Mouse (Mus musculus) embryo, embryonic 11.5 days (tissue): ENCODE results near the gene Trappc12.
"Not testable (repeated sequence)": the region's sequence is repeated elsewhere in the genome, so short reads cannot be mapped to it uniquely, and the experiment has no call there.

Experiments used
- DNase-seq: peaks from one replicate; pipeline ENCODE4 v3.0.0-alpha.2; 2012; ENCODE audit warnings: low read depth, low spot score

Gene Trappc12

DNA sequence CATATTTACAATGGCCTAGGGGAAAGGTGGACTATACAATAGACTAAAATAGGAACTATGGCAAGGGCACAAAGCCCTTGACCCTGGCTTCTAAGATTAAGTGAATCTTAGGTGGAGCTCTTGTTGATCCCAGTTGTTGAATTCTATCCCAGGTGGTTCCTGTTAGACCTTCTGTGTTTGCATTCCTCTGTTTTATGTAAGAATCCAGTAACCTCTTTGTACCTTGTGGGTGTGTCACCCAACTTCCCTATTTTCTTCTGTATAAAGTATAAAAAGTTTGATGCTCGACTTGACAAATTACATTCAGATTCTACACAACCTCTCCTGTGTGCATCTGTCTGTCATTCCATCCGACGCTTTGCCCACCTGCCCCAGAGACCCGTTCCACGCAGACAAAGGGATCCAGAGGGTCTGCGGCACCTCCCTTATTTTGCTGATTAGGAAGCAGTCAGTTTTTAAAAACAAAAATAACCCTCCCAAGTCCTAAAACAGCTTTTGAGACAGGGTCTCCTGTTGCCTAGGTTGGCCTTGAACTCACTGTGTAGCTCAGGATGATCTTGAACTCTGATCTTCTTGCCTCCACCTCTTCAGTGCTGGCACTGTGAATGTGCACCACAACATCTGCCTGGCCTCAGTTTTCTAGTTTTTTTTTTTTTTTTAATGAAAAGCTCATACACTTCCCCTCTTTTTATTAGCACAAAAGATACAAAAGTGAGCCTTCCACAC is 16.6 kb downstream of the Trappc12 start:
- not testable (repeated sequence) for DNase-seq

- DNase-seq = no peak
Observed at GRCm38 (mm10) chr12:28732631-28733030, 17.6 kb downstream of the Trappc12 start.

DNA sequence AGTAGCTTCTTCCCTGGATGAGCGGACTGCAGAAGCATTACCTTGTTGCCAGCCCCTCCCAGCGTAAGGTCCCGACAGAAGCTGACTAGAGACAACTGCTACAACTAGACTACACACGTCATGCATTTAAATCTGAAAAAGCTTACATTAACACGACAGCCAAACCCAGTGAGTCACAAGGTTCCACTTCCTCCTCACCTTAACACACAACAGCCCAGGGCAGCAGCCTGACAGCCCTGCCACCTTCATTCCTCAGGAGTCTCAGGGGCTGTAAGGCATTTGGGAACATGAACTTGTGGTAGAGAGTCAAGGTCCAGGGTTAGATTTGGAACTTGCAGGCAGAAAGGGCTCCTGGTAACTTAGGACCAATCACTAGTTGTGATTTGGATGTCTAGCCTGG is 23.2 kb downstream of the Trappc12 start:
- no peak for DNase-seq

GRCm38 (mm10) chr12:28726204-28726603 is 24.1 kb downstream of the Trappc12 start:
- no peak for DNase-seq

GRCm38 (mm10) chr12:28724366-28724765 is 25.9 kb downstream of the Trappc12 start:
- no peak for DNase-seq

DNA sequence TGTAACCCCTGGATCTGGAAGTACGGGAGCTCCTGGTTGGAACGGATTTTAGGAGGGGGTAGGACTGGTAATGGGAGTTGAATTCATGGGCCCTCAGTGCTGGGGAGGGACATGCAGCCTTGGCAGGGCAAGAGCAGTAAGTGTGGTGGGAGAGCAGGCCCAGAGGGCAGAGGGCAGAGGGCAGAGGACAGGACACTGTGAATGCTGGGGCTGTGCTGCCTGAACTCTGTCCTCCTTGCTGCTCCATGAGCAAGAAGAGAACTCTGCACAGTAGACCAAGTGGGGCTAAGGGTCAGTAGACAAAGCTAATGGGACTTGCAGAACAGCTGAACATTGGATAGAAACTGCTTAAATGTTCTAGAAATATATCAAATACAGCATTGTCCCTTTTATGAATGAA is 32.2 kb downstream of the Trappc12 start:
- no peak for DNase-seq

DNA sequence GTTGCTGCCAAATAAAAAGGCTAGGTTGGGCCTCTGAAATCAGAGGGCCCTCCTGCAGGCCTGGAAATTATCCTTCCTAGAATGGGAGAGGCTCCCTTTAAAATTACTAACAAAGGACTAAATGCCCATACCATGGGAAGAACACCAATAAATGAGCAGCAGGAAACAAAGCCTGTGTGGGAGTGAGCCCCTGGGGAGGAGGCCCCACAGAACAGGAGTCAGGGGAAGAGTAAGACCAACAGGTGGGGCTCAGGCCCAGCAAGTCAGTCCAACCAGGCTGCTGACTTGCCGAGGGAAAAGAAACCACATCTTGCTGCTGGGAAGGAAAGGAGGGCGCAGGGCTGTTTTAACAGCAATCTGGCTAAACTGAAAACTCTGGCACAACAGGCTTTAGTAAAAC is 33.2 kb downstream of the Trappc12 start:
- DNase-seq = no peak

- DNase-seq = no peak
Observed at GRCm38 (mm10) chr12:28714822-28715632, 35.2 kb downstream of the Trappc12 start.

DNA sequence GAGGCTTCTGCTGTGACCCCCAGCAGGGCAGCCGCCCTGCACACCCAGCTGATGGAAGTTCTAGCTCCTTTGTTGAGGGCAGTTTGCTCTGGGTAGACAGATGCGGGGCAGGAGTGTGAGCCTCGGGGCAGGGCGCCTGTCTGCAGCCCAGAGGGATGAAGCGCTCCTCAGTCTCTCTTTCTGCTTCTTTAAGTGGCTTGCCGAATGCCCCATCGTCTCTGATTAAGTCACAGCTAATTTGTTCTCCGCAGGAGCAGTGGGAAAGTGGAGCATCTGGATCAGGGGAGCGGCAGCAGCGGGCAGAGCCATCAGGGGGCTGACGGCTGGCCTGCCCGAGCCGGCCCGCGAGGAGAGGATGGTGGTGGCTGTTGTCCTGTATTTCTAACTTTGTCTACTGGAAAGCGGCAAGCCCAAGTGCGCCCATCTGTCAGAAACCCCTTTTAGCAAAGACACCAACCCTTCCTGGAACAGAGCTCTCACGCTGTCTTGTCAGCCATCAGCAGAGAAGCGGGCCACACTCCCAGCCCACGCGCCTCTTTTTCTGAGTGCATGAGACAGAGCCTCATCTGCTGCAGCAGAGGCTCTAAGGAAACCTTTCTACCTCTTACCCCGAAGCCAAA is 39.6 kb downstream of the Trappc12 start:
- DNase-seq = no peak

DNA sequence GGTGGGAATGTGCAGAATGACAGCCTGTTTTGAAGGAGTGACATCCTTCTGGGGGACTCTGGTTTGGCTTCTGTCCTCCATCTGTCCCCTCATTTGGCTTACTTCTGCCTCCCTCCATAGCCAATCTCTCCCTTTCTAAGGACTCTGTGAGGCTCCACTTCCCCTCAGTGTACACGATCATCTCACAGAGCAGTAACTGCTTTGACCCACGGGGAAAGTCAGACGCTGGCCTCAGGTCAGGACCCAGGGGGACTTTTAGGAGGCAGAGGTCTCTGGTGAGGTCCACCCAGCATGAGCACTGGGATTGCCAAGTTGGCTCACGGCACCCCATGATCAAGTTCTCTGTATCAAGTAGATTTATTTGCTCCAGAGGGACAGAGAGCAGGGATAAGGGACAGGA is 42.1 kb downstream of the Trappc12 start:
- DNase-seq = no peak

DNA sequence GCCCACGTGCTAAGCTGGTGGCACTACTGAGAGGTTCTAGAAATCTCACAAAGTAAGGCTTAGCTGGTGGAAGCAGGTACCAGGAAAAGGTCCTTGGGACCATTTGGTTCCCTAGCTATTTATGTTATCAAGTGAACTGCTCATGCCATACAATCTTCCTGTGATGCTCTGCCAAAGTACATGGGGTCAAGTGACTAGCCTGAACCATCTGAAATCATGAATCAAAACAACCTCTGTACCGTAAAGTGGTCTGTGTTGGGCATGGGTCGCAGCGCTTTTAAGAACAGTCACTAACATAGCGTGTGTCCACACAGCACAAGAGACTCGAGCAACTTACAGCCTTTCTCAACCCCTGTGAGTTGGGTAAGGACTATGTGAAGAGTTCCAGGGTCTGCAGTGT is 45.1 kb downstream of the Trappc12 start:
- DNase-seq = no peak

- no peak for DNase-seq
Observed at GRCm38 (mm10) chr12:28704381-28704780, 45.9 kb downstream of the Trappc12 start.

DNA sequence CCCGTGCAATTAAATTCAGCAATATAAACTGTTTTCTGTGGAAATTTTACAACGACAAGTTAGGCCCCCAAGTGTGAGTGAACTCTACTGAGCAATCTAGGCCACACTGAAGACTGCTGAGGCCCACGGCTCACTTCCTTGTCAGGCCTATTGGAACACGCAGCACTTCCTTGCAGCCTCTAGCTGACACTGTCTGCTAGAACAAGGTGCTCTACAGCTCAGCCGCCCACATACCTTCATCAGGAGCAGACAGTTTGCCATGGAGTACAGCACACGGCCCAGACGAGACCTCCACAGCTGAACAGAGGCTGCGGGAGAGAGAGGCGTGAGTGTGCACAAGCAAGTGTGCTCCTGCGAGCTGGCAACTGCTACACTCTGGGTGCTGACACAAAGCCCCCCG is 49.0 kb downstream of the Trappc12 start:
- no peak for DNase-seq

DNA sequence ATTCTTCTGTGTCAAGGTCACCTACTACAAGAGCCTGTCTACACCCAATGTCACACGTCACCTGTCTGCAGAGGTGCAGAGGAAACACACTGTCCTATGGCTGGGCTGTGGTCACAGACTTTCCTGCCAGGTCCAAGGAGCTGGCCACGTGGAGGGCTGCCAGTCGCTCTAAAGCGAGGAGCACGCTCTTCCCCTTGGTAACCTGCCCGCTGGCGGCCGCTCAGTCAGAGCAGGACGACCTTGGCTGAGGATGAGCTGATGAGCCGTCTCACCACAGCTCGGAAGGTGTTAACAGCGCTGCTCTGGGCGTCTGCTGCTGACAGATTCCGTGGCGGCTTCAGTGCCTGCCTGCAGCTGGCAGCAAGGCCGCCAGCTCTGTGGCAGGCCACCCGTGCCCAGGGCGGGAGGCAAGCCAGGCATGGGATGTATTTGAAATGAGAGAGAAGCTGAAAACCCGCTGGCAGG is 49.7 kb downstream of the Trappc12 start:
- DNase-seq = no peak

DNA sequence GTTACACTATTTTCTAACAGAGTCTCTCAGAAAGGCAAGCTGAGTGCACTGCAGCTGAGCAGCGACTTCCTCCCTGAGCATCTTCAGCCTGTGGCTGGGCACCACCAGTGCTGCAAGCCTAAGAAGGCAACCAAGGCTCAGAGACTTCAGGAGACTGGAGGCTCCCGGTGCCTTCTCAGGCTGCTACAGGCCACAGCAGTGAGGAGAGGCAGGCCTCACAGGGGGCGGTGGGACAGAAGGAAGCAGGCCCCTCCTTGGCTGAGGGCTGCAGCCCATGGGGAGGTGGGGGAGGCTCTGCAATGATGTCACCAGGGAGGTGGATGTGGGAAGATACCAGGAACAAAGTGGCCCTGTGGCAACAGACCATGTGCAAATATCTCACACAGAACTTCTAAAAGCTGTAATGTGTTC is 50.2 kb downstream of the Trappc12 start:
- no peak for DNase-seq

DNA sequence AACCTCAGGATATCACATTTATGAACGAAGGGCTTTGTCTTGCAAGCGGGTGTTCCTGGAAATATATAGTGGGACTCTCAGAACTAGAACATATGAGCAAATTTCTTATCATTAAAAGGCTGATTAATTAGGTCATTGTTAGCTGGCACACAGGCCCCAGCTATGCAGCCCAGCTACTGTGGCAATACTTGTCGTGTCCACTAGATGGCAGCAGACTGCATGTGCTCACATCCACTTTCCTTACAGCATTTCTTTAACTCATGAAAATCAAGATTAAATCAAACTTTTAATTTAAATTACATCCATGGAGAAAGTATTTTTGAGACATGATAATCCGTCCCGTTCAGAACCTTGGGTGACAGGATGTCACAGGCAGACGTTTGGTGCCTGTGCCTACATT is 50.6 kb downstream of the Trappc12 start:
- DNase-seq = peak; percentile 53

- DNase-seq = no peak
Observed at GRCm38 (mm10) chr12:28699086-28699485, 51.2 kb downstream of the Trappc12 start.

- DNase-seq = no peak
Observed at GRCm38 (mm10) chr12:28697821-28698595, 52.3 kb downstream of the Trappc12 start.

GRCm38 (mm10) chr12:28694776-28695175 is 55.5 kb downstream of the Trappc12 start:
- DNase-seq = no peak

- DNase-seq = no peak
Observed at GRCm38 (mm10) chr12:28694231-28694630, 56.0 kb downstream of the Trappc12 start.

DNA sequence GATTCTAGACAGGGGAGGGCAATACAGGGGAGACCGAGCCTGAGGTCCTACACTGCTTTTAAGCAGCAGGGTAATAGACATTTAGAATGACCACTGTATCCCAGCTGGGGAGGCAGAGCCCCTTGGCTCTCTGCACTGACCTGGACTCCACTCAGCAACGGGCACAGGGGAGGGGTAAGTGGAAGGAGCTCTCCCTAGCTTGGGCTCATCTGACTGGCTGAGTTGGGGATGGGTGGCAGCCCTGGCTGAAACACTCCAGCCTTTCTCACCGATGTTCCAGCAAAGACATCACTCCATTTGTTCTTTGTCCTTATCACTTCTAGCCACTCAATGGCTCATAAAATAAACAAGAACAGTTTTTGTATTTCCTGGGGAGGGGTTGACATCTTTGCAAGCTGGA is 56.5 kb downstream of the Trappc12 start:
- DNase-seq = no peak

GRCm38 (mm10) chr12:28690730-28691129 is 59.5 kb downstream of the Trappc12 start:
- DNase-seq = no peak
